Mouse (Mus musculus) liver, postnatal 0 days (tissue): ENCODE measurements at regions not wholly inside any gene's neighbourhood (a gene's known extent, or its start where the extent isn't known, plus 50 kb on each side); places are given as distances from the start of the nearest gene placed in this dataset.

Experiments used
- CTCF ChIP-seq: sonication (generic); IDR thresholded peaks from 2 replicates; pipeline ENCODE4 v1.5.1; 2016; ENCODE audit warnings: antibody characterized with exemption, low read depth
- EP300 ChIP-seq: IDR thresholded peaks from 2 replicates; pipeline ENCODE4 v1.6.1; 2016; ENCODE audit warnings: antibody characterized with exemption, low read depth, mild to moderate bottlenecking

- TF ChIP-seq CTCF (no peak), EP300 (no peak)
These were observed 70.0 kb downstream of the Tnp1 start for GRCm38 (mm10) chr1:72945750-72946102.
